Mouse (Mus musculus) liver, adult 2 months (tissue): ENCODE measurements around the gene S100a3.

ENCODE experiments used
- CTCF ChIP-seq: fragments of 200-500 bp; IDR thresholded peaks from 2 replicates; pipeline ENCODE4 v1.5.1; 2011; ENCODE audit warnings: low read depth, low read length, control low read depth
- POLR2A ChIP-seq: fragments of 200-500 bp; IDR thresholded peaks from 2 replicates; pipeline ENCODE4 v1.6.1; 2011; ENCODE audit warnings: low read length, control low read depth; ENCODE audit not compliant: insufficient read depth; ENCODE audit errors: extremely low read depth

GRCm38 (mm10) chr3:90627366-90627765 lies 67.0 kb downstream of the S100a3 start:
- TF ChIP-seq POLR2A (no peak), CTCF (no peak)
